Mouse (Mus musculus) frontal cortex, postnatal 25 days (tissue): ENCODE data around the gene Pdia5.

ENCODE experiments used
- DNase-seq, 2 experiments: peaks; one replicate each; pipeline ENCODE4 v3.0.0; 2022; ENCODE audit warnings: low spot score in 2 of 2

Pdia5 gene

DNA sequence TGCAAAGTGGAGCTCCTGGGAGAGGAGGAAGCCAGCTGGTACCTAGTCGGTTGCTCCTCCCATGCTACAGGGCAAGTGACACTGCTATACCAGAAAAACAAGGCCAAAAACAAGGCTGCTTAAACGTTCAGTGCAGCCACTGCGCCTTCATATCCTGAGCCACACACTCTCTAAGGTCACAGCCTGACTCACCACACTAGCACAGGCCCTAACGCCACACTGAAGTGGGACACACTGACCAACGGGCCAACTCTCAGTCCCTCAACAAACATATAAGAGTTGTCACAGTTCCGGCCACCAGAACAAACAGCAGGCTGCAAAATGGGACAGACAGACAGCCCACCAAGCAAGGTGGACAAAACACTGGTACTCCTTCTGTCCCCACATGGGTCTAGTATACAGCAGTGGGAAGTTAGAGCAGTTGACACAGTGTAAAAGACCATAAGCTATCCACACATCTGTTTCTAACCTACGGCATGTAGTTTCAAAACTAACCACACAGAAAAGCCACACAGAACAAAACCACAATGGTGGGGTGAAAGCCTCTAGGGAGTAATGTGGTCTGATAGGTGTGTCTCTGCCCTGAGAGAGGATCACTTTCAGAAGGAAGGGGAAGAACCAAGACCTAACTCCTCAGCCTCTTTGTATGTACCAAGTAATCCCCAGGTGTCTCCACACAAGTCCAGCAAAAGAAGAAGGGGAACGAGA is 6.0 kb downstream of the Pdia5 start:
- DNase-seq, result no peak

GRCm38 (mm10) chr16:35484105-35484504 is 6.6 kb downstream of the Pdia5 start:
- DNase-seq, result no peak

DNA sequence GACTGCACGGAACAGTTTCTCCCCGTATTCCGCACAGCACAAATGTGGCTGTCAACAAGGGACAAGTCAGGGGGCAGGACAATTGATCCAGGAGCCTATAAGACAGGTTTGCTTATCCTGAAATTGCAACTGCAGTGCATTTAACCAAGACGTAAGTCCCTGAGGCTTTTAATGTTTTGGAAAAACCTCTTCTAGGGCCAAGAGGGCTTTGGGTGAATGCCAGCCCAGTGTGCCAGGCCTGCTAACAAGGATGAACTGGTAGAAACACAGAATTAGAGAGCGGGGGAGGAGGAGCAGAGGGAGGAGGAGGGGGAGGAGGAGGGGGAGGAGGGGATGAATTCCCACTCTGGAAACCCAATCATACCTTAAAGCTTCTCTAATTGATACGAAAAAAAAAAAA is 11.4 kb downstream of the Pdia5 start:
- no peak for DNase-seq

DNA sequence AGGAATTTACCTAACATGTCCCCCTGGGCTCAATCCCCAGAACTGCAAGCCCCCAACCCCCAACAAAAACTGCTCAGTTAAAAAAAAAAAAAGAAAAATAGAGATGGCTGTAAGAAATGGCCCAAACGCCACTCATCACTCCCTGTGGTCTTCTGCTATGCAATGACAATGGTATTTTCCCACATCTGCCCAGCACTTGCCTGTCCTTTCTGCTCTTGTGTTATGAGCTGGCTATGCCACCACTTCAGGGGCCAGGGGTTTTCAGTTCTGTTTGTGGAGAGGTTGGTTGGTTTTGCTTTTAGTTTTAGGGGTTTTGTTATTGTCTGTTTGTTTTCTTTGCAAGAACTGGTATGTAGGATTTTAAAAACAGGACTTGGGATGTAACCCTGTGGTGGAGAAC is 13.4 kb downstream of the Pdia5 start:
- DNase-seq, result no peak

GRCm38 (mm10) chr16:35472569-35473275 is 18.0 kb downstream of the Pdia5 start:
- no peak for DNase-seq

DNA sequence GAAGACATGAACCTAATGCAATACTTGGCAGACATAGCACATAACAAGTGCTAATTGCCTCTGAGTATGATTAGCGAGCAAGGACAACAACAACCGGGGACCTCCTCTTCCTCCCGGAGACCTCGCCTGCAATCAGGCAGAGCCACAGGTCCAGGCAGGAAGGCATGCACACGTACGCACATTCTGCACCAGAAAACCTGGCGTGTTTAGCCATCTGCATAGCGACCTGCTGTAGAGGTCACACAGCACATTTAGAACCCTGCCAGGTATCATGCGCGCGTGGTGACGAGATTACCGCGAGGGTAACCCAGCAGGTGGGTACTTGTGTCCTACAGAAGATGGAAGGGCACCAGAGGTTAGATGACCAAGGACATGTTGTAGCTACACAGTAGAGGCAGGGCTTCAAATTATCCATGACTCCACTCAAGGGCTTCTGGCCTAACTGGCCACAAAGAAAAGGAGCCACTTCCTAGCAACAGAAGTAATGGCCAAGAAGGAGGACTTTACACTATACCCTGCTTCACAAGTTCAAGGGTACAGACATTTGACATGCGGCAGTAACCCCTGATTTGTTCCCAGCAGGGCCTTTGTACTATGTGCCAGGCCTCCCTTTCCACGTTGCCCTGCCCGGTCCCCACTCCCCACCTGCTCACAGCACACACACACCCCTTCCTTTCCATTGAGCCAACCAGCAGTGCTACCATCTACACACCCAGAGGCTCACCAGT is 18.7 kb downstream of the Pdia5 start:
- no peak for DNase-seq

DNA sequence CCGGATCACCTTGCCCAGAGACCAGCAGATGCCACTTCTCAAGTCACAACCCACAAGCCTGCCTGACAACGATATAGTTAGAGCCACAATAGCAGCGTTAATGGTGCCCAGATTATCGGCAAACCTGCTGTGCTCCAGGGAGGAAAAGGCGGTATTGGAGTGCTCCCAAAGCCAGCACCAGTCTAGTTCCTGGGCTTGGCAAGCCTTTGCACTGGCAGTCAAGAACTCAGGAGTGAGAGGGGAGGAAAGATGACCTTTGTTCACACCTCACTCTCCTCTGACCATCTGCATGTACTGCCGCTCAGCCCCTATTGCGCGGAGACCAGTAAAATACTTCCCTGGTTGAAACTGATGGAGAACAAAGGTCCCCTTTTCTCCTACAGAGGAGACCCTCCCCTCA is 19.7 kb downstream of the Pdia5 start:
- no peak for DNase-seq

DNA sequence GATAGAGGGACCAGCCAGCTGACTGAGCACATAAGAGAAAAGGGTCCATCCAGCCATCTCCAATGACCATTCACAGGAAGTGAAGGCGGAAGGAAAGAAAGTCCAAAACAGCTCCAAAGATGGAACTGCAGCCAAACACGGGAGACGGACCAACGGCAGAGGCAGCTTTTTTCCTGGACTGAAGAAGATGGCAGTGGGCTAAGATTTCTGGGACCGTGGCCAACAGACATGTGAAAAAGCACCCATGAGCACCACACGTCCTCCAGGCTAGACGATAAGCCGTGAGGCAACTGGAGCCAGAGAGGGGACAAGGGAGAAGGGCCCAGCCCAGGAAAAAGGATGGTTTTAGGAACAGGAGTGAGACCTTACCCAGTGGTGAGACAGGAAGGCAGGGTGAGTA is 20.6 kb downstream of the Pdia5 start:
- no peak for DNase-seq

DNA sequence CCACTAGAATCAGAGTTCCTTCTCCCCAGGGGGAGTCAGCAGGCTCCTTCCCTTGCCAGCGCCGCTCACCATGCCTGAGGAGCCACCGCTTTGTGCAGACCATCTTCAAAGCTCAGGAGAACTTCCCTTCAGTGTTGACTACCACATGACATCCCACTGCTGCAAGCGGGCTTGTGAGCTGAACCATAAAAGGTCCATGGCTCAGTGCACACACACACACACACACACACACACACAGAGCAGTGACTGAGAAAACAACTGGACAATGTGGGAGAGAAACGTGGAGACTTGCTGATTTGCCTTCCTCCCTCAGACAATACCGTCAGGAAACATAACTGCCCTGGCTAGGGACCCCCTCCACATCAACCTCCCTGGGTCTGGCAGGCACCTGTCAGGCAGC is 21.7 kb downstream of the Pdia5 start:
- no peak for DNase-seq

DNA sequence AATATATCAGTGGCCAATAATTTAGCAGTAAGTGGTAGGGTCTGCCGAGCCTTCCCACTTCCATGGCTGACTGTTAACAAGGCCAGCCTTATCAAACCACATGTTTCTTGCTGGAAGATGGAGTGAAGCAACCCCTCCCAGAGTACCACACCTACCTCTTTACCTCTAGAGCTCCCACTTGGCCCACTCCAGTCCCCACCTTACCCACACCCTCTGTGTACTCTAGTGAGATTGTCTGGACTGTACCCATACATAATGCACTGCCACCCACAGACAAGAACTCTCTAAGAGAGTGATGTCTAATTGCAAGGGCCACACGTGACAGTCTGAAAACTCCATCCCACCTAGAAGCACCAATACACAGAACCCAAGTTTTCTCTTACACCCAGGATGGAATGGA is 23.6 kb downstream of the Pdia5 start:
- DNase-seq, result no peak

DNA sequence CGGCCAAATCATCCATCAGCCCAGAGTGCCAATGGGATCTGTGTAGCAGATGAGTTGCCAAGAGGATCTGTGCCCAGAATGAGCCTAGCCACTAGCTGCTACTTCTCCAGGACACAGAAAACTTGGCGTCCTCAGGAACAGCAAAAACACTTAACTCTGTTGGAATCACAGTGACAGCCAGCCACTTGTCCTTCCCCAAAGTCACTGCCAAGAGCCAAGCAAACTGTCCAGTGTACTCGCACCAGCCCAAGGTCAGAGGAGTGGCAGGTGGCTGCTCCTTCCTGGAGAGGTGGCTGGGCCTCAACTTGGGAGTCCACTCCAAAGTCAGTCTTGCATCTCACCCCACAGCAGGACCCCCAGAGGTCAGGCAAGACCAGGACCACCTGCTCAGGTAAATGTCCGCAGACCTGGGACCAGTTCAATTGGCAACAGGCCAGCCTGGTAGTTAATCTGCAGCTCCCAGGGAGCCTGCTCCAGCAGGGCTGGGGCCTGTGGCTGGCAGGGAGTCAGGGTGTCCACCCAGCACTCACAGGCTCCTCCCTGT is 24.8 kb downstream of the Pdia5 start:
- DNase-seq, result no peak

DNA sequence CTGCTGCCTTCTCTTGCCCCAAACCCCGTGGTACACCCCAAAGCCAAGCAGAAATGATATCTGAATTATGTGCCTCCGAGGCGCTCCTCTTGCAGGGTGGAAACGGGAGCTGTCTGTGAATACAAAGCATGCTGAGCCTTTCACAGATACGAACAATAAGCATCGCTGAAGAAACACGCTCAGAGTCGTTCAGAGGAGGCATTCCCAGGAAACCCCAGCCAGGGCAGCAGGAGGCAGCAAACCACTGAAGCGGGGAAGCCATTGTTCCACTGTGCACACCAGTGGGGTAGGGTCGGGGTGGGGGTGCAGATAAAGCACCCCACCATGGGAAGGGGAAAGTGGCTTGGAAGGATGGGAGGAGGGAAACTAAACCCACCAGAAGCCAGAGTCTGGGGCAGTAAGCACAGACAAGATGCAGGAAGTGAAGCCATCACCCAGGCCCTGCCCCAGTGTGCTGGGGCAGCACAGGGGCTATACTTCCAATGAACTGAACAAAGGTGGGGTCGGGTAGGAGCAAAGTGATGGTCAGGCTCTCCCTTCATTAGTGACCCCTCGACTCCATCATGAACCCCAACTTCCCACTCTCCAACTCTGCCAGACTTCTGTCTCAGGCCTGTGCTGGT is 25.9 kb downstream of the Pdia5 start:
- DNase-seq, result no peak

DNA sequence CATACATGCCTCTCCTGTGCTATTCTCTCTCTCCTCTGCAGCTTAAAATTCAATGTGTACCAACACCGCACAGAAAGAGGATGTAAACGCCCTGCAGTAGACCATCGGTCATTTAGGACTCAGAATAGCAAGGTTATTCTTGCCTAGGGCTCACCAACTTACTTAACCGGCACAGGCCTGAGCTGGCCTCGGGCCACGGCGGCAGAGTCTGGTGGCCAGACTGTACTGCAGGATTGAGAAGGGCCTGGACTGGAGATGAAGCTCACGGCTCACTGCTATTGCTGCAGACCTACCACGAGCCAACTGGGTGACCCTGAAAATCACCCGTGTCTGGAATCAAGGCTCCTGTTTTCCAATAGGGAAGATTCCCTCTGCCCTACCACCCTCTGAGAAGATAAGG is 27.0 kb downstream of the Pdia5 start:
- DNase-seq, result no peak

DNA sequence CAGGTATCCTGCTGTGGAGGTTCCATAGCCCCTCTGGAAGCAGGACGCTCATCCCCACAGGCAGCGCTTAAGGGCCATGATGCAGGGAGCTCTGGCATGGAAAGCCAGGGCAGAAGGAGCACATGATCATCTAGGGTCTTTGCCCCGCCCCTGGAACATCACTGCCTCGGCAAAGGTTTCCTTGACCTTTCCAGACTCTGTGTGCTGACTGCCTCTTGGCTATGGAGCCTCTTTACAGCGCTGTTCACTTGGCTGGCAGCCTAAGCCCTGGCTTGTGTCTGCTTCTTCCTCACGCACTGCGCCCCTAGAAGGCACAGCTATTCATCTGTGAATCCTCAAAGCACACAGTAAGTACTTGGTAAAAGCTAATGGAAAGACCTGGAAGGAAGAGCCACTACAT is 27.7 kb downstream of the Pdia5 start:
- no peak for DNase-seq

DNA sequence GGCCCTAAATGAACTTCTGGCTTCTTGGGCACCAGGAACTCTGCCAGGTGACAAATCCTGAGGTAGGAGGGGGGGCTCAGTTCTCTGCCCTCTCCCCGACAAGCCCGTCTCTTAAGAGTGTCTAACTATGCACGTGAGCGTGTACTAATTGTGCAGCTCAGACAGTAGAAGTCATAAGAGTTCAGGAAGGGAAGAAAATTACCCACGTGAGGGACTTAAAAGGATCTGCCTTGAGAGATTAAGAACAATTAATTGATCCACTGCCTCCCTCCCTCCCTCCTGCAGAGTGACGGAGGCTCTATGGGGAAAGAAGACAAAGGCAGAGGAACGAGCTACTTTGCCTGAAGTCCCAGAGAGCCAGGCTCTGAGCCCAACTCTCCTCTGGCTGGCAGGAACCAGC is 31.1 kb downstream of the Pdia5 start:
- no peak for DNase-seq

GRCm38 (mm10) chr16:35458297-35458696 is 32.4 kb downstream of the Pdia5 start:
- no peak for DNase-seq

DNA sequence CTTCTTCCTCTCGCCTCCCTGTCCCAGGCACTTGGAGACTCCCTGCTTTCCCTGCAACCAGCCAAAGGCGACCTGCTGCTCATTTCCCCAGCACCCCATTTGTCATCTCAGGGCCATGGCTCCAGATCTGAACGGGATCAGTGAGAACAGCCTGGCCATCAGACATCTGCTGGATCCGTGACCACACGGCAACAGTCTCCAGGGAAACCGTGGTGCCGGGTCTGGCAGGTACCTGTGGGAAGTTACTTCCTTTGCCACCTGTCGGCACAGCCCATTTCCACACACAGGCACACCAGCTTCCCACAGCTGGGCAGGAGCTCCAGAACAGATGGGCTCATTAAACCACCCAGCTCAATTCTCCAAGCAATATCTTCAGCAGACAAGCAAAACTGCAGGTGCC is 33.2 kb downstream of the Pdia5 start:
- DNase-seq, result no peak

DNA sequence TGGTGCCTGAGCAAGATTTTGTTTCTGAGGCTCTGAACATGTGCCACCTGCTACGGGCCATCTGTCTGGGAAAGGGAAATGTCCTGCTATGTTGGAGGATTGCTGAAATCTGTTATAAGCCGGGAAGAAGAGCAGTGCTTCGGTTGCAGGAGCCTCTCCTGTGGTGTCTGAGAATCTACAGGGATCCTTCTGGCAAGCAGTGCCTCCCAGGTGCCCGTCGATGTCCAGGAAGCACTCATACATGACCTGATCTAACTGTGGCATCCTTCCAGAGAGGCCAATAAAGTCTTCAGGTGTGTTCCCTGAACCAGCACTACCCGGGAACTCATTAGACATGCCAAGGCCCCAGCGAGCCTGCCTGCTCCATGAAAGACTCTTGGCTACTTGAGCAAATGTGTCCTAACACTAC is 33.7 kb downstream of the Pdia5 start:
- DNase-seq, result no peak

DNA sequence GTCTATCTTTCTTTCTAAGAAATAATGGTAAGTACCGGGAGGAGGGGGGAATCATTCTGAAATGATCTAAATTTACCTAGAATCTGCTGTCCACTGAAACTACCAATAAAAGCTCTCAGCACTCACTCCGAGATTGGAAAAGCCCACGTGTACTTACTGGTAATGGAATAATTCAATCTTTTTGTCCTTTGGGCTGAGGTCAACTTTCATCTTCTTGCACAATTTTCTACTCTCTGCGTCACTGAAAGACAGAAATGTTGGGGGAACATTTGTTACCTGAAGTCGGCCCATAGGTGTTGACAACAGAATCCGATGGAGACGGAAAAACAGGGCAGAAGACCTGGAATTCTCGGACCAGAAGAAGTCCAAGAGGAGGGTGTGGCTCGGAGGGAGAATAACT is 34.4 kb downstream of the Pdia5 start:
- no peak for DNase-seq

- DNase-seq, result no peak
These were observed 34.9 kb downstream of the Pdia5 start for GRCm38 (mm10) chr16:35455822-35456221.

- no peak for DNase-seq
These were observed 40.5 kb downstream of the Pdia5 start for GRCm38 (mm10) chr16:35450018-35450630.

- DNase-seq, result no peak
These were observed 48.7 kb downstream of the Pdia5 start for GRCm38 (mm10) chr16:35442026-35442415.
